ENCODE assay signal across 23 mouse cellular contexts in genomic region chr2:52367248-52367647, GRCm38 (mm10). TPM values are rescaled to one million over a fixed set of nuclear protein-coding genes. Genes with fewer than 3 reads are reported as not detected.
DNase-seq lines count a peak whose midpoint lies in the region; ATAC-seq and TF ChIP-seq lines count a peak whose summit lies in the region.
"Had no signal": no experiment of that assay in that cellular context is flagged by ENCODE, and none has a peak within 500 bp of the region (broad histone marks: within the 10 kb centered on the region; RNA-seq: fewer than 3 reads in every experiment).

No protein-coding gene starts in this region.

- peak overlapping the region; percentile 7 to 17; a peak in 2 of 4 replicates for H3K4me3 ChIP-seq in heart, embryonic 14.5 days (ENCODE audit: control insufficient read depth in 1 of 2, insufficient read depth in 1 of 2, low read depth in 1 of 2, low read length in 2 of 2)
- H3K4me3 ChIP-seq in layer of hippocampus, adult 2 months = no peak overlapping the region
- H3K4me3 ChIP-seq: forebrain, embryonic 10.5 days; hindbrain, embryonic 12.5 days; kidney, embryonic 15.5 days; limb, embryonic 12.5 days; liver, embryonic 12.5 days; midbrain, embryonic 10.5 days; neural tube, embryonic 15.5 days had no signal

- H3K36me3 ChIP-seq in heart, embryonic 14.5 days (ENCODE audit: control insufficient read depth, insufficient read depth, low read length) = no peaks in the 10 kb centered on the region
- H3K36me3 ChIP-seq: forebrain, embryonic 10.5 days; hindbrain, embryonic 12.5 days; kidney, embryonic 15.5 days; limb, embryonic 12.5 days; liver, embryonic 12.5 days; midbrain, embryonic 10.5 days; neural tube, embryonic 15.5 days had no signal

- peaks cover 16 to 24% of the 10 kb centered on the region in 2 experiments for H3K4me1 ChIP-seq in heart, embryonic 14.5 days (ENCODE audit: control insufficient read depth in 2 of 2, insufficient read depth in 2 of 2, low read length in 2 of 2)
- H3K4me1 ChIP-seq: hindbrain, embryonic 12.5 days; limb, embryonic 12.5 days; liver, embryonic 12.5 days; neural tube, embryonic 15.5 days had no signal

- TF ChIP-seq CTCF in layer of hippocampus, adult 2 months (conservative IDR thresholded peaks at IDR 0.05) = no peak

- peak overlapping the region; percentile 62 for H3K4me2 ChIP-seq in heart, embryonic 14.5 days (ENCODE audit: low read length)
- H3K4me2 ChIP-seq: hindbrain, embryonic 12.5 days; kidney, embryonic 15.5 days; limb, embryonic 12.5 days; liver, embryonic 12.5 days; neural tube, embryonic 15.5 days had no signal

- peak overlapping the region; percentile 47 for H3K9ac ChIP-seq in heart, embryonic 14.5 days (ENCODE audit: low read length)
- H3K9ac ChIP-seq: hindbrain, embryonic 12.5 days; kidney, embryonic 15.5 days; limb, embryonic 12.5 days; liver, embryonic 12.5 days; neural tube, embryonic 15.5 days had no signal

- WGBS in heart, embryonic 14.5 days = 15% methylated on average over 13 of the region's 13 CpGs

- peak; percentile 80 for ATAC-seq in frontal cortex, adult (ENCODE audit: low TSS enrichment)
- ATAC-seq in heart, embryonic 14.5 days (ENCODE audit: insufficient number of reproducible peaks, insufficient read depth, low FRiP score, low read depth) = no peak
- ATAC-seq: CD4-positive, CD25-positive, alpha-beta regulatory T cell, adult 4 months; liver, embryonic 12.5 days had no signal

- intact Hi-C loops in heart, postnatal 14 days (cut with DNase I) = no loop called here

- no peaks in the 10 kb centered on the region for H3K9me3 ChIP-seq in heart, embryonic 14.5 days (ENCODE audit: control insufficient read depth, low read length)
- H3K9me3 ChIP-seq: forebrain, embryonic 10.5 days; hindbrain, embryonic 12.5 days; kidney, embryonic 15.5 days; limb, embryonic 12.5 days; liver, embryonic 12.5 days; midbrain, embryonic 10.5 days; neural tube, embryonic 15.5 days had no signal

- no peak for DNase-seq in frontal cortex, postnatal 14 days (ENCODE audit: low spot score in 2 of 2)
- DNase-seq in heart, postnatal 14 days = no peak
- peak; percentile 14 to 41 for DNase-seq in layer of hippocampus, adult 2 months (ENCODE audit: low spot score in 2 of 2)
- no peak for DNase-seq in layer of hippocampus, postnatal 10 days (ENCODE audit: low spot score in 2 of 2)
- peak; percentile 6 for DNase-seq in right cerebral cortex, adult 18-20 months
- no peak for DNase-seq in right cerebral cortex, postnatal 14 days
- DNase-seq: cerebellum, adult 18-20 months; cerebellum, postnatal 14 days; kidney, adult 11 months; kidney, postnatal 36 days; lung, adult 18-20 months; lung, postnatal 10 days had no signal

- no peak overlapping the region for H3K27ac ChIP-seq in heart, embryonic 14.5 days (replicated peaks in 1 of 2; ENCODE audit: control insufficient read depth in 1 of 2, insufficient read depth in 1 of 2, low read depth in 2 of 2, low read length in 2 of 2)
- no peak overlapping the region for H3K27ac ChIP-seq in layer of hippocampus, adult 2 months
- H3K27ac ChIP-seq: forebrain, embryonic 10.5 days; hindbrain, embryonic 12.5 days; kidney, embryonic 15.5 days; limb, embryonic 12.5 days; liver, embryonic 12.5 days; midbrain, embryonic 10.5 days; neural tube, embryonic 15.5 days; stomach, postnatal 0 days had no signal

- H3K27me3 ChIP-seq in heart, embryonic 14.5 days (ENCODE audit: control insufficient read depth, insufficient read depth, low read length) = no peaks in the 10 kb centered on the region
- H3K27me3 ChIP-seq: hindbrain, embryonic 12.5 days; kidney, embryonic 15.5 days; limb, embryonic 12.5 days; liver, embryonic 12.5 days; neural tube, embryonic 15.5 days had no signal

RNA-seq across cellular contexts. Expression of gene Neb, which starts 11.0 kb away (rescaled TPM):
- 2.2 and 2.5 TPM in 2 replicates for polyA plus RNA-seq in heart, embryonic 14.5 days (2014; fragmentation: Nextera tagmentation; extraction: Ambion mirVana)
- total RNA-seq in heart, postnatal 14 days (2021) = 1 to 10 TPM; 2.5 to 2.8 TPM
- 1 to 10 TPM; 1.5 TPM for total RNA-seq in layer of hippocampus, adult 2 months (2021)
- total RNA-seq in layer of hippocampus, postnatal 10 days (2021) = 1 to 10 TPM; 3.1 to 5.1 TPM

RNA-seq across cellular contexts. Expression of gene Arl5a, which starts 57.5 kb away (rescaled TPM):
- 86.0 and 89.2 TPM in 2 replicates for polyA plus RNA-seq in heart, embryonic 14.5 days (2014; fragmentation: Nextera tagmentation; extraction: Ambion mirVana)
- total RNA-seq in heart, postnatal 14 days (2021) = 10 to 100 TPM; 33.6 to 36.4 TPM
- 10 to 100 TPM; 58.2 to 61.6 TPM for total RNA-seq in layer of hippocampus, adult 2 months (2021)
- 10 to 100 TPM; 64.7 to 67.7 TPM for total RNA-seq in layer of hippocampus, postnatal 10 days (2021)

Comparison
In these comparisons a context has a peak if more than half of its experiments do, and no peak if none do; other contexts are left out.
1. DNase-seq: peak in layer of hippocampus, adult 2 months (2 of 2) and right cerebral cortex, adult 18-20 months (single experiment); none in frontal cortex, postnatal 14 days (0 of 2), heart, postnatal 14 days (0 of 2), layer of hippocampus, postnatal 10 days (0 of 2) and right cerebral cortex, postnatal 14 days (single experiment).